Comparison of ENCODE assay signal across 11 mouse cellular contexts in genomic region chr19:53273055-53273722, GRCm38 (mm10). TPM values are rescaled to one million over a fixed set of nuclear protein-coding genes. Genes with fewer than 3 reads are reported as not detected.
DNase-seq lines count a peak whose midpoint lies in the region; TF ChIP-seq lines count a peak whose summit lies in the region.
"Had no signal": no experiment of that assay in that cellular context is flagged by ENCODE, and none has a peak within 500 bp of the region (broad histone marks: within the 10 kb centered on the region; RNA-seq: fewer than 3 reads in every experiment).

No protein-coding gene starts in this region.

- no peak overlapping the region for H3K27ac ChIP-seq in heart, embryonic 10.5 days
- H3K27ac ChIP-seq in bone marrow macrophage, adult 2 months (ENCODE audit: insufficient read depth, low read depth, low read length): peak overlapping the region; percentile 61
- H3K27ac ChIP-seq: hindbrain, postnatal 0 days; limb, embryonic 12.5 days had no signal

- peak; percentile 28 for DNase-seq in heart, adult 8-10 months (ENCODE audit: low spot score)
- DNase-seq in heart, embryonic 10.5 days (ENCODE audit: low spot score): no peak
- peak; percentile 96 for DNase-seq in 3T3-L1 (ENCODE audit: low read depth, low spot score)
- peak; percentile 58 to 59 for DNase-seq in lung, postnatal 4 days
- no peak for DNase-seq in right cerebral cortex, adult 18-20 months
- no peak for DNase-seq in left cerebral cortex, postnatal 14 days (ENCODE audit: low spot score in 2 of 2)
- no peak for DNase-seq in yolk sac, embryonic 10.5 days (ENCODE audit: low spot score)
- DNase-seq: thymus, postnatal 36 days had no signal

- H3K27me3 ChIP-seq in heart, embryonic 10.5 days (ENCODE audit: insufficient read depth, poor library complexity, severe bottlenecking): no peaks in the 10 kb centered on the region
- H3K27me3 ChIP-seq: limb, embryonic 12.5 days had no signal

- WGBS in heart, embryonic 10.5 days: 84% methylated on average over 17 of the region's 17 CpGs

- no peak for TF ChIP-seq POLR2A in bone marrow macrophage, adult 2 months (IDR thresholded peaks at IDR 0.05; ENCODE audit: borderline replicate concordance, low read depth, low read length)

- intact Hi-C loops in left cerebral cortex, postnatal 14 days (cut with DNase I): no loop called here

- H3K4me1 ChIP-seq in heart, embryonic 10.5 days: peaks cover 29% of the 10 kb centered on the region
- H3K4me1 ChIP-seq in bone marrow macrophage, adult 2 months (ENCODE audit: control insufficient read depth, insufficient read depth, low read length): peaks cover 21% of the 10 kb centered on the region

- no peak for TF ChIP-seq CTCF in bone marrow macrophage, adult 2 months (IDR thresholded peaks at IDR 0.05; ENCODE audit: low read depth, low read length)

- H3K9me3 ChIP-seq in heart, embryonic 10.5 days: no peaks in the 10 kb centered on the region
- H3K9me3 ChIP-seq: limb, embryonic 12.5 days had no signal

- H3K36me3 ChIP-seq in heart, embryonic 10.5 days: no peaks in the 10 kb centered on the region
- H3K36me3 ChIP-seq: limb, embryonic 12.5 days had no signal

- no peak overlapping the region for H3K4me3 ChIP-seq in heart, embryonic 10.5 days
- H3K4me3 ChIP-seq in bone marrow macrophage, adult 2 months (ENCODE audit: insufficient read depth, low read length): peak overlapping the region; percentile 36
- H3K4me3 ChIP-seq: limb, embryonic 12.5 days had no signal

RNA-seq across cellular contexts. Expression of gene Mxi1, which starts 37.1 kb away (rescaled TPM):
- 10 to 100 TPM; 38.7 to 49.2 (median 46.0) TPM for total RNA-seq in heart, adult 8-10 months (2022)
- 27.7 and 28.7 TPM in 2 replicates for polyA plus RNA-seq in heart, embryonic 10.5 days (2016; fragmentation: Nextera tagmentation; extraction: Ambion mirVana)
- polyA plus RNA-seq in bone marrow macrophage, adult 2 months (2012; ENCODE audit: insufficient read depth, insufficient read length, missing spikeins): 48.3 and 49.2 TPM in 2 replicates
- 10 to 100 TPM; 80.7 to 83.7 TPM for total RNA-seq in left cerebral cortex, postnatal 14 days (2021)

Comparison
In these comparisons a context has a peak if more than half of its experiments do, and no peak if none do; other contexts are left out.
1. DNase-seq: peak in heart, adult 8-10 months (single experiment), 3T3-L1 (single experiment) and lung, postnatal 4 days (2 of 2); none in heart, embryonic 10.5 days (single experiment), right cerebral cortex, adult 18-20 months (single experiment), left cerebral cortex, postnatal 14 days (0 of 2) and yolk sac, embryonic 10.5 days (single experiment).